1 mouse cellular context compared by ENCODE assay signal in genomic region chr16:17761074-17761473, GRCm38 (mm10).
TF ChIP-seq lines count a peak whose summit lies in the region.

No protein-coding gene starts in this region.

TF ChIP-seq in MEL, 35 proteins besides CTCF, POLR2A, EP300 and RAD21 (continued from another document):
- no peak; the same call in 1 of the 2 replicates for TF ChIP-seq TBP (IDR thresholded peaks at IDR 0.05; ENCODE audit: low read depth, low read length)
- peak; percentile 88 for TF ChIP-seq GATA1 (IDR thresholded peaks at IDR 0.05; ENCODE audit: low read depth, low read length)
- TF ChIP-seq MAX (IDR thresholded peaks at IDR 0.05; ENCODE audit: low read length): peak; percentile 69
- TF ChIP-seq SIN3A (IDR thresholded peaks at IDR 0.05; ENCODE audit: low read length): peak; percentile 97
- peak; percentile 91 for TF ChIP-seq TAL1 (IDR thresholded peaks at IDR 0.05; ENCODE audit: low read length)
- TF ChIP-seq CHD2 (IDR thresholded peaks at IDR 0.05; ENCODE audit: low read length): peak; percentile 79
- no peak for TF ChIP-seq E2F4 (IDR thresholded peaks at IDR 0.05; ENCODE audit: borderline replicate concordance, low read depth, low read length)
- peak; percentile 96 for TF ChIP-seq ETS1 (IDR thresholded peaks at IDR 0.05; ENCODE audit: low read depth, low read length)
- TF ChIP-seq USF1 (IDR thresholded peaks at IDR 0.05; ENCODE audit: low read depth, low read length): peak; percentile 58
- TF ChIP-seq SMC3 (IDR thresholded peaks at IDR 0.05; ENCODE audit: low read depth, low read length): no peak
- no peak; the same call in 1 of the 2 replicates for TF ChIP-seq ZC3H11A (IDR thresholded peaks at IDR 0.05; ENCODE audit: low read depth, low read length)
- peak; percentile 74 for TF ChIP-seq MAFK (IDR thresholded peaks at IDR 0.05; ENCODE audit: borderline replicate concordance, low read depth, low read length)
